Mouse (Mus musculus) heart, postnatal 0 days (tissue): ENCODE measurements around the gene Mbnl2.

ENCODE experiments used
- CTCF ChIP-seq: IDR thresholded peaks from 2 replicates; pipeline ENCODE4 v1.5.1; 2016; ENCODE audit warnings: antibody characterized with exemption, control low read depth, low read depth
- EP300 ChIP-seq: IDR thresholded peaks from 2 replicates; pipeline ENCODE4 v1.6.1; 2016; ENCODE audit warnings: antibody characterized with exemption, low read depth

DNA sequence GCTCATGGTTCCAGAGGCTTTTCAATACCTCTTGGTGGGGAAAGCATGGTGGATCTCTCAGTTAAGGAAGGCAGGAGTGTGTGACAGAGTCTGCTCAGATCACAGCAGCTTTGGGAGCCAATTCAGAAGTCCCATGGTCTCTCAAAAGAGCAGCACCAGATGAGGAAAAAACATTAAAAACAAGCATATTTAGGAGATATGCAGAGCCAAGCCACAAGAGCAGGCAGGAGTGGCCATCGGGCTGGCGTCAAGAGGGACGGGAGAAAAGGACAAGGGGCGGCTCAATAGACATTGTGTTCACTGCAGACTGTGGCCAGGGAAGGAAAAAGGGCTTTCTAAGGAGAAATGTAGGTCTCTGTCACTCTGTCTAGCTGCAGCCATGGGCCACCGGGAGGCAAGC is 40.3 kb downstream of the Mbnl2 start:
- TF ChIP-seq CTCF (no peak), EP300 (no peak)
